Mouse (Mus musculus) liver, postnatal 0 days (tissue): Measurements from ENCODE around the gene Utp18.

Experiments used
- CTCF ChIP-seq: sonication (generic); IDR thresholded peaks from 2 replicates; pipeline ENCODE4 v1.5.1; 2016; ENCODE audit warnings: antibody characterized with exemption, low read depth
- EP300 ChIP-seq: IDR thresholded peaks from 2 replicates; pipeline ENCODE4 v1.6.1; 2016; ENCODE audit warnings: antibody characterized with exemption, low read depth, mild to moderate bottlenecking

GRCm38 (mm10) chr11:93821533-93821932 lies 64.0 kb downstream of the Utp18 start:
- TF ChIP-seq CTCF (no peak), EP300 (no peak)
